Mouse (Mus musculus) megakaryocyte, embryonic 14.5 days (primary cell): Measurements from ENCODE around the gene Topors.

Source experiments
- FLI1 ChIP-seq: IDR thresholded peaks from 2 replicates; pipeline ENCODE4 v1.6.1; 2012; ENCODE audit warnings: low read length, inconsistent platforms, mixed read lengths
- GATA1 ChIP-seq: IDR thresholded peaks from 3 replicates; pipeline ENCODE4 v1.6.1; 2012; ENCODE audit warnings: mixed read lengths, low read length, inconsistent platforms, borderline replicate concordance

DNA sequence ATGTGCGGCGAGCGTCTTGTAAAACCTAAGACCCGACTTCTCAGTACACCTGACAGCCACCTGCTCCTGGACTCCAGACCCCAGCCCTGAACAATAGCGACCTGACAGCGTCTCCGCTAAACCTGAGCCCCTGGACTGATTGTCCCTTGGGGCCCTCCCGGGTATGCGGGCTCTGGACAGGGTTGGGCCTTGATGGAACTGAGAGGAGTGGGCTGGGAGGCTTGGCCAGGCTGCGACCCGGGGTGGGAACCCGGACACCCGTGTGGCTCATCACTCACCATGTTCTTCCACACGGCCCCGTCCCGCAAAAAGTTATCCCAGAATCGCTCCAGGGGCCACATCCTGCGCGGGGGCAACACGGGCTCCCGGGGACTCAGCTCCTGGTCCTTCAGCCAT, 9.2 kb upstream of the Topors start:
- TF ChIP-seq GATA1 (no peak), FLI1 (no peak)
